Mouse (Mus musculus) hindbrain, embryonic 12.5 days (tissue): ENCODE measurements around the gene Scgb1a1. TPM values are rescaled to one million over a fixed set of nuclear protein-coding genes. Genes with fewer than 3 reads are reported as not detected.
"Not testable (repeated sequence)": the region's sequence is repeated elsewhere in the genome, so short reads cannot be mapped to it uniquely, and the experiment has no call there.

ENCODE experiments used
- ATAC-seq: fragments of 200-750 bp; cut with Nextera tagmentation; 2 replicates; pipeline ENCODE4 v1.8.0; 2017; ENCODE audit warnings: moderate TSS enrichment; ENCODE audit not compliant: low FRiP score
- H3K27ac ChIP-seq: fragments of 300-500 bp; sonication (generic); 2 replicates; pipeline ENCODE4 v1.5.1; 2016; ENCODE audit warnings: mild to moderate bottlenecking
- H3K27me3 ChIP-seq: fragments of 300-500 bp; sonication (generic); 2 replicates; pipeline ENCODE4 v1.6.1; 2016; ENCODE audit warnings: mild to moderate bottlenecking
- H3K36me3 ChIP-seq: fragments of 300-500 bp; sonication (generic); 2 replicates; pipeline ENCODE4 v1.6.1; 2016; ENCODE audit warnings: mild to moderate bottlenecking
- H3K4me1 ChIP-seq: fragments of 300-500 bp; sonication (generic); 2 replicates; pipeline ENCODE4 v1.6.1; 2016
- H3K4me2 ChIP-seq: fragments of 300-500 bp; sonication (generic); replicated peaks from 2 replicates; pipeline ENCODE4 v1.6.1; 2016; ENCODE audit warnings: mild to moderate bottlenecking
- H3K4me3 ChIP-seq: fragments of 300-500 bp; sonication (generic); 2 replicates; pipeline ENCODE4 v1.5.1; 2016; ENCODE audit warnings: mild to moderate bottlenecking
- H3K9ac ChIP-seq: fragments of 300-500 bp; sonication (generic); 2 replicates; pipeline ENCODE4 v1.6.1; 2016; ENCODE audit warnings: mild to moderate bottlenecking, moderate library complexity
- H3K9me3 ChIP-seq: fragments of 300-500 bp; sonication (generic); replicated peaks from 2 replicates; pipeline ENCODE4 v1.6.1; 2016; ENCODE audit warnings: mild to moderate bottlenecking
- WGBS: fragments of 180-500 bp; shearing (Covaris S2); methylation state at CpG from one replicate; pipeline ENCODE4 v1.1.7; 2016; 5-methylcytosine and 5-hydroxymethylcytosine counted together
- polyA plus RNA-seq: library from polyadenylated mRNA; unstranded; fragments of >200 nt; fragmentation: Nextera tagmentation; extraction: Ambion mirVana; gene quantifications from 2 replicates; pipeline ENCODE4 v1.2.1, GENCODE M21; 2016

Scgb1a1 gene
- polyA plus RNA-seq, 1 experiment from 2014 or later, result not detected

DNA sequence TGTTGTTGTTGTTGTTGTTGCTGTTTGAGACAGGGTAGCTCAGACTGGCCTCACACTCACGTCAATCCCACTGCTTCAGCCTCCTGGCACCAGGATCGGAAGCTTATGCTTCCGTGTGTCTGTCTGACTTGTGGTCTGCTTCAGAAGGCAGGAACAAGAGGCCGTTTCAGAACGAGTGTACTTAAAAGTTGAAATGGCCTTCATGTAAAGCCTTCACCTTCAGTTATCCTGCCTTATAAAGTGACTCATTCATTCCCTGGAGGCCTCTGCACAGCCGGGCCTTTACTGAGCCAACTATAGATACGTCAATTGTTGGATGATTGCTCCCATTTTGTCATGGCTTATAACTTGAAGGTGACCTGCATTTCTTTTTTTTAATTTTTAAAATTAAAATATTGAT is 28.4 kb downstream of the Scgb1a1 start:
- WGBS, result 90% methylated on average over 7 of the region's 7 CpGs

GRCm38 (mm10) chr19:9058944-9059343 is 28.8 kb downstream of the Scgb1a1 start:
- Histone ChIP-seq H3K4me3 (no peak overlapping the region), H3K9me3 (no peaks in the 10 kb centered on the region), H3K4me1 (no peaks in the 10 kb centered on the region), H3K4me2 (no peak overlapping the region), H3K27ac (no peak overlapping the region), H3K27me3 (no peaks in the 10 kb centered on the region), H3K9ac (no peak overlapping the region), H3K36me3 (no peaks in the 10 kb centered on the region)
- ATAC-seq, result no peak
- 83% methylated on average over 4 of the region's 4 CpGs for WGBS

More for the DNA sequence above, 28.4 kb downstream of the Scgb1a1 start:
- no peaks in the 10 kb centered on the region for H3K9me3 ChIP-seq
- H3K4me2 ChIP-seq, result no peak overlapping the region
- H3K4me3 ChIP-seq, result no peak overlapping the region
- H3K27me3 ChIP-seq, result no peaks in the 10 kb centered on the region
- no peak overlapping the region for H3K27ac ChIP-seq
- no peak for ATAC-seq
- H3K36me3 ChIP-seq, result no peaks in the 10 kb centered on the region
- H3K9ac ChIP-seq, result no peak overlapping the region
- no peaks in the 10 kb centered on the region for H3K4me1 ChIP-seq

GRCm38 (mm10) chr19:9058331-9058884 is 29.4 kb downstream of the Scgb1a1 start:
- Histone ChIP-seq H3K27me3 (no peaks in the 10 kb centered on the region), H3K4me2 (no peak overlapping the region), H3K9me3 (no peaks in the 10 kb centered on the region), H3K4me3 (no peak overlapping the region), H3K4me1 (no peaks in the 10 kb centered on the region), H3K9ac (no peak overlapping the region), H3K27ac (no peak overlapping the region), H3K36me3 (no peaks in the 10 kb centered on the region)
- no peak for ATAC-seq
- 87% methylated on average over 1 of the region's 1 CpGs for WGBS

DNA sequence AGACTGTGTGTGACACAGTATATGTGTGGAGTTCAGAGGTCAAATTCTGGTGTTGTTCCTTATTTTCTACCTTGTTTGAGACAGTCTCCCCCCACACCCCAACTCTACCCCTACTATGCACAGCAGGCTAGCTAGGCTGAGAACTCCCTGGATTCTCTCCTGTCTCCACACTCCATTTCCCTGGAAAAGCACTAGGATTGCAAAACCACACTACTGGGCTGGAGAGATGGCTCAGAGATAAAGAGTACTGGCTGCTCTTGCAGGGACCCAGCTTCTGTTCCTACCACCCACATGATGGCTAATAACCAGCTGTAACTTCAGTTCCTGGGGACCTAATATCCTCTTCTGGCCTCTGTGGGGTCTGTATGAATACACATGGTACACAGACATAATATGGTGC is 30.1 kb downstream of the Scgb1a1 start:
- H3K27ac ChIP-seq, result no peak overlapping the region
- H3K36me3 ChIP-seq, result no peaks in the 10 kb centered on the region
- H3K9ac ChIP-seq, result no peak overlapping the region
- no peak overlapping the region for H3K4me2 ChIP-seq
- no peaks in the 10 kb centered on the region for H3K9me3 ChIP-seq
- H3K4me1 ChIP-seq, result no peaks in the 10 kb centered on the region
- ATAC-seq, result no peak
- no peak overlapping the region for H3K4me3 ChIP-seq
- H3K27me3 ChIP-seq, result no peaks in the 10 kb centered on the region

DNA sequence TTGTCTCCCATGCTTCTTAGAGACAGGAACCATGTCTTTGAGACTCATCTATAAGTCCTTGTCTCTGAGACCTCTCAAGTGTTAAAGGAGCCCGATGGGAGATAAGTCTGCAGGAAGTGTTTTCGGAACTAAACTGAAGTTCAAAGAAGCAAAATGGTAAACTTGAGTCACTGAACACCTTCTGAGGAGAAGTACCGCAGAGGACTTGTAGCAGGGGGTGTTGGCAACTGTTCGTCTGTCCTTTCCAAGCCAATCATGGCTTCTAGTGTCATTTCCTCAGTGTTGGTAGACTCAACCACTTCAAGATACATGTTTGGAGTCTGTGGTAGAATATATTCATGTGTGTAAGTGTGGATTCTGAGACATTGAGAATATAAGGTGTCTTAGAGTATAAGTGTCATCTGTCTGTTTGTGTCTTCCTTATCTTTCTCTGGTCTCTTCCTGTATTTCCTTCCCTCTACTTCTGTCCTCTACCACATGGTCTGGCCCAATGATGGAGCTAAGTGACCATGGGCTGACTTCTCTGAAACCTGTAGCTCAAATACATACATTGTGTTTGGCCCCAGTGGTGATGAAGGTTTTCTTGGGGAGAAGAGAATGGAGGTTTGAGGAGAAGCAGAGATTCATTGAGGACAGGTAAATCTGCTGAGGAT is 31.9 kb downstream of the Scgb1a1 start:
- H3K4me3 ChIP-seq, result no peak overlapping the region
- no peaks in the 10 kb centered on the region for H3K27me3 ChIP-seq
- no peaks in the 10 kb centered on the region for H3K36me3 ChIP-seq
- H3K27ac ChIP-seq, result no peak overlapping the region
- H3K4me2 ChIP-seq, result no peak overlapping the region
- no peaks in the 10 kb centered on the region for H3K4me1 ChIP-seq
- no peak for ATAC-seq
- no peak overlapping the region for H3K9ac ChIP-seq
- 88% methylated on average over 4 of the region's 4 CpGs for WGBS
- no peaks in the 10 kb centered on the region for H3K9me3 ChIP-seq

DNA sequence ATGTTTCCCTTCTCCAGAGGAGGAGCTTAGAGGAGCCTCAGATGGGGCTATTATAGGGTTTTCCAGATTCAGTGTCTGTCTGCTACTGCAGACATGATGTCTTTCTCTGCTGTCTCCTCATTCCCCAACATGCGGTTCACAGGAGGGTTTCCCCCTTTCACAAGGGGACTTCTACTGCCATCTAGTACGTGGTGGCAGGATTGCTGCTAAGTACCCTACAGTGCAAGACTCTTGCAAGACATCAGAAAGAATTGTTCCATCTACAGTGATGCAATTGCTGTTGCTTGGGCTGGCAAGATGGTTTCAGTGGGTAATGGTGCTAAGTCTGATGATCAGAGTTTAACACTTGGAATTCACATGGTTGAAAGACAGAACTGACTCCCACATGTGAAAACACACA is 32.6 kb downstream of the Scgb1a1 start:
- WGBS, result 24% methylated on average over 2 of the region's 2 CpGs

GRCm38 (mm10) chr19:9052803-9053431 is 34.8 kb downstream of the Scgb1a1 start:
- no peak for ATAC-seq
- H3K27me3 ChIP-seq, result no peaks in the 10 kb centered on the region
- no peaks in the 10 kb centered on the region for H3K36me3 ChIP-seq
- 61% methylated on average over 6 of the region's 6 CpGs for WGBS
- H3K27ac ChIP-seq, result no peak overlapping the region
- no peak overlapping the region for H3K4me3 ChIP-seq
- no peaks in the 10 kb centered on the region for H3K9me3 ChIP-seq
- no peaks in the 10 kb centered on the region for H3K4me1 ChIP-seq
- no peak overlapping the region for H3K4me2 ChIP-seq
- H3K9ac ChIP-seq, result no peak overlapping the region

More for the DNA sequence above, 32.6 kb downstream of the Scgb1a1 start:
- H3K36me3 ChIP-seq, result no peaks in the 10 kb centered on the region
- no peak overlapping the region for H3K9ac ChIP-seq
- ATAC-seq, result no peak
- no peaks in the 10 kb centered on the region for H3K4me1 ChIP-seq
- no peak overlapping the region for H3K4me2 ChIP-seq
- no peak overlapping the region for H3K27ac ChIP-seq
- no peak overlapping the region for H3K4me3 ChIP-seq
- no peaks in the 10 kb centered on the region for H3K27me3 ChIP-seq
- no peaks in the 10 kb centered on the region for H3K9me3 ChIP-seq

- not testable (repeated sequence) for H3K27me3 ChIP-seq, H3K4me2 ChIP-seq, H3K27ac ChIP-seq, H3K4me1 ChIP-seq, ATAC-seq, H3K4me3 ChIP-seq, H3K9me3 ChIP-seq, H3K9ac ChIP-seq, H3K36me3 ChIP-seq
- WGBS, result 84% methylated on average over 4 of the region's 4 CpGs
Measured at GRCm38 (mm10) chr19:9051985-9052384, 35.8 kb downstream of the Scgb1a1 start.

- WGBS, result 73% methylated on average over 9 of the region's 9 CpGs
- Histone ChIP-seq H3K4me3 (no peak overlapping the region), H3K4me1 (no peaks in the 10 kb centered on the region), H3K27ac (no peak overlapping the region), H3K9ac (no peak overlapping the region), H3K27me3 (no peaks in the 10 kb centered on the region), H3K36me3 (no peaks in the 10 kb centered on the region), H3K4me2 (no peak overlapping the region), H3K9me3 (no peaks in the 10 kb centered on the region)
- ATAC-seq, result no peak
Measured at GRCm38 (mm10) chr19:9050294-9051229, 37.2 kb downstream of the Scgb1a1 start.

DNA sequence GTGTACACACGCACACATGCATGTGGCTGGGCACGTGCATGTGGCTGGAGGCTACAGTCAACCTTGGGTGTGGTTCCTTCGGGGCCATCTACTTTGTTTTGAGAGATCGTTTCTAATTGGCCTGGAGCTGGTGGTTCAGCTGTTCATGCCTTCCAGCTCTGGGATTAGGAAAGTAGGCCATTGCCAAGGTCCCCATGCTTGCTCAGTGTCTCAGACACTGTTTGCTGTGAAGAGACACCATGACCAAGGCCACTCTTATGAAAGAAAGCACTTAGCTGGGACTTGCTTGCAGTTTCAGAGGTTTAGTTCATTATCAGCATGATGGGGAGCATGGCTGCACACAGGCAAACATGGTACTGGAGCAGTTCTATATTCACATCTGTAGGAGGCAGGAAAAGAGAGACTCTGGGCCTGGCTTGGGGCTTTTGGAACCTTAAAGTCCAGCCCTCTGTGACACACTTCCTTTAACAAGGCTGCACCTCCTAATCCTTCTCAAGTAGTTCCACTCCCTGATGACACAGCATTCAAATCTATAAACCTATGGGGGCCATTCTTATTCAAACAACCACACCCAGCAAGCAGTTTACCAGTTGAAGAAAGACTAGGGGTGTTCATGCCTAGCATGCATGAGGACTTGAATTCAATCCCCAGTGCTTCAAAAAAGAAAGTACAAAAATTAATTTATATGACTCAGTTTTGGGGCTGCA is 38.6 kb downstream of the Scgb1a1 start:
- no peak overlapping the region for H3K4me2 ChIP-seq
- H3K36me3 ChIP-seq, result no peaks in the 10 kb centered on the region
- H3K9ac ChIP-seq, result no peak overlapping the region
- no peak overlapping the region for H3K4me3 ChIP-seq
- no peak for ATAC-seq
- no peaks in the 10 kb centered on the region for H3K4me1 ChIP-seq
- 92% methylated on average over 4 of the region's 4 CpGs for WGBS
- H3K27me3 ChIP-seq, result no peaks in the 10 kb centered on the region
- H3K27ac ChIP-seq, result no peak overlapping the region
- no peaks in the 10 kb centered on the region for H3K9me3 ChIP-seq

GRCm38 (mm10) chr19:9047946-9048387 is 39.8 kb downstream of the Scgb1a1 start:
- no peaks in the 10 kb centered on the region for H3K4me1 ChIP-seq
- no peak overlapping the region for H3K4me2 ChIP-seq
- H3K9ac ChIP-seq, result no peak overlapping the region
- no peak for ATAC-seq
- no peaks in the 10 kb centered on the region for H3K27me3 ChIP-seq
- H3K4me3 ChIP-seq, result no peak overlapping the region
- H3K9me3 ChIP-seq, result no peaks in the 10 kb centered on the region
- H3K27ac ChIP-seq, result no peak overlapping the region
- 56% methylated on average over 1 of the region's 1 CpGs for WGBS
- no peaks in the 10 kb centered on the region for H3K36me3 ChIP-seq
